Mouse (Mus musculus) intestine, postnatal 0 days (tissue): ENCODE measurements around the gene Cdc42se2. TPM values are rescaled to one million over a fixed set of nuclear protein-coding genes. Genes with fewer than 3 reads are reported as not detected.
A peak's percentile ranks its signal among the peaks of the same experiment; 100 is the strongest.

ENCODE experiments used
- ATAC-seq: fragments of 200-750 bp; cut with Nextera tagmentation; 2 replicates; pipeline ENCODE4 v1.8.0; 2017; ENCODE audit warnings: mild to moderate bottlenecking, moderate TSS enrichment, moderate library complexity
- H3K27ac ChIP-seq: fragments of 300-500 bp; sonication (generic); 2 replicates; pipeline ENCODE4 v1.5.1; 2014; ENCODE audit warnings: mild to moderate bottlenecking, low read depth, low read length, moderate library complexity
- H3K27me3 ChIP-seq: fragments of 300-500 bp; sonication (generic); replicated peaks from 2 replicates; pipeline ENCODE4 v1.6.1; 2014; ENCODE audit warnings: low read length, mixed read lengths; ENCODE audit not compliant: control insufficient read depth, insufficient read depth
- H3K36me3 ChIP-seq: fragments of 300-500 bp; sonication (generic); 2 replicates; pipeline ENCODE4 v1.6.1; 2014; ENCODE audit warnings: mild to moderate bottlenecking, moderate library complexity; ENCODE audit not compliant: control insufficient read depth, insufficient read depth
- H3K4me1 ChIP-seq: fragments of 300-500 bp; sonication (generic); replicated peaks from 2 replicates; pipeline ENCODE4 v1.6.1; 2014; ENCODE audit warnings: antibody characterized with exemption, low read length, mixed read lengths; ENCODE audit not compliant: control insufficient read depth, insufficient read depth
- H3K4me2 ChIP-seq: fragments of 300-500 bp; sonication (generic); replicated peaks from 2 replicates; pipeline ENCODE4 v1.6.1; 2014; ENCODE audit warnings: low read depth, mild to moderate bottlenecking, moderate library complexity
- H3K4me3 ChIP-seq: fragments of 300-500 bp; sonication (generic); 2 replicates; pipeline ENCODE4 v1.5.1; 2014; ENCODE audit warnings: low read depth, low read length
- H3K9ac ChIP-seq: fragments of 300-500 bp; sonication (generic); 2 replicates; pipeline ENCODE4 v1.6.1; 2014; ENCODE audit warnings: mild to moderate bottlenecking, low read depth, low read length
- H3K9me3 ChIP-seq: fragments of 300-500 bp; sonication (generic); 2 replicates; pipeline ENCODE4 v1.6.1; 2016; ENCODE audit warnings: mixed run types; ENCODE audit not compliant: control insufficient read depth
- CTCF ChIP-seq: sonication (generic); IDR thresholded peaks from 2 replicates; pipeline ENCODE4 v1.5.1; 2016; ENCODE audit warnings: low read depth, mild to moderate bottlenecking, control low read depth, antibody characterized with exemption, moderate library complexity
- WGBS: fragments of 180-500 bp; shearing (Covaris S2); extraction: QIAGEN DNeasy Blood & Tissue Kit; methylation state at CpG from one replicate; pipeline ENCODE4 v1.1.7; 2014; 5-methylcytosine and 5-hydroxymethylcytosine counted together
- polyA plus RNA-seq: library from polyadenylated mRNA; unstranded; fragments of >200 nt; fragmentation: Nextera tagmentation; extraction: Ambion mirVana; gene quantifications from 2 replicates; pipeline ENCODE4 v1.2.1, GENCODE M21; 2015

Gene Cdc42se2
- polyA plus RNA-seq, 1 experiment from 2014 or later = 58.8 TPM

DNA sequence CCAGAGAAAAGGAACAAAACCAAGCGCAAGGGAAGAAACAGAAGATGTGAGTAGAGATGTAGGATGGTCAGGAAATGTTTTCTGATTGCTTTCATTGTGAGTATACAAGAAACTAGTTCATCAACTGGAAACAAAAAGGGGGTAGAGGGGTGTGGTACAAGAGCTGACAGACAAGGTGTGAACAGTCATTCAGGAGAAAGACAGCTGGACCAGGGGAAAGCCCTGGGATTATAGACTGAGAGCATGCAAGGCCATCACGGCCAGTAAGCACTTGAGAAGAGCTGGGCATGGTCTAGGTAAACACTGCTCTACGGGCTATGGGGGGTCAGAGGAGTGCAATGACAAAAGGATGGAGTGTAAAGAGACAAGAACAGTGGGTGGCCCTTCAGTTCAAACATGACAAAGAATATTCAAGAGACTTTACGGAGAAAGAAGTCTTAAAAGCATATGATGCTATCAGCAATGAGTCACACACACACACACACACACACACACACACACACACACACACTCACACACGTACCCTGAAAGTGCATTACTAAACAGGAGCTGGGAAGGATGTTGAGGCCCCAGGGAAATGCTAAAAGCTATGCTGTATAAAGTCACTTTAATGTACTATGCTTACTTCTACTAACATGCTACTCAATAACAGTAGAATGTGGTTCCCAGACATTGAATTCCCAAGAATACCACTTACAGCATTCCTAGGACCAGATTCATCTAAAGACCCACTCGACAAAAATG, 9.9 kb downstream of the Cdc42se2 start:
- 64% methylated on average over 6 of the region's 6 CpGs for WGBS
- TF ChIP-seq CTCF = no peak
- H3K27ac ChIP-seq = no peak overlapping the region
- H3K9me3 ChIP-seq = no peaks in the 10 kb centered on the region
- H3K27me3 ChIP-seq = no peaks in the 10 kb centered on the region
- H3K4me2 ChIP-seq = no peak overlapping the region
- no peaks in the 10 kb centered on the region; the same call in 1 of the 2 replicates for H3K36me3 ChIP-seq
- ATAC-seq = no peak
- no peak overlapping the region for H3K9ac ChIP-seq
- H3K4me1 ChIP-seq = no peaks in the 10 kb centered on the region
- no peak overlapping the region for H3K4me3 ChIP-seq

DNA sequence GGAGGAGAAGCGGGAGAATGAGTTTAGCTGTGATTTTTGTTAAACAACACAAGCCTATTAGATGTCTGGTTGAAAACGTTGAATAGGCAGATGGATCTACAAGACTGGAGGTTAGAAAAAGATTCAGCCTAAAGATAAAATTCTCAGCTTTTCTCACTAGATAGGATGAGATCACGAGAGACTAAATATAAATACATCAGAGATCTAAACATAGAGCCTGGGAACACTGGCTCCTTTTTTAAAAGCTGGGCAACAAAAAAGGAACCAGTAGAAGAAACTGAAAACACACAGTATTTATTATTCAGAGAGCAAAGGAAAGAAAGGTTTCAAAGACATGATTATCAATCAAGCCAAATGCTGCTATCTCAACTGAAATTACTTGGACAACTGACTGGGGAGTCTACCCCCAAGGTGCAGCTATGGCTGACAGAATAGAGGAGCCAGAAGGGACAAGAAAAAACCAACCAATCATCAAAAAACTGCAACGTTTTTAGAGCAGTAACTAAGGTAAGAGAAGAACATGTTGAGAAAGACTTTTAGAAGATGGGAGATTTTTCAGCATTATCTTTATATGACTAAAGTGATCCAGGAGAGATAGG, 10.6 kb downstream of the Cdc42se2 start:
- Histone ChIP-seq H3K27ac (no peak overlapping the region), H3K4me2 (no peak overlapping the region), H3K4me1 (no peaks in the 10 kb centered on the region), H3K36me3 (no peaks in the 10 kb centered on the region; the same call in 1 of the 2 replicates), H3K9ac (no peak overlapping the region), H3K9me3 (no peaks in the 10 kb centered on the region), H3K4me3 (no peak overlapping the region), H3K27me3 (no peaks in the 10 kb centered on the region)
- no peak for TF ChIP-seq CTCF
- no peak for ATAC-seq
- WGBS = 58% methylated on average over 4 of the region's 4 CpGs

DNA sequence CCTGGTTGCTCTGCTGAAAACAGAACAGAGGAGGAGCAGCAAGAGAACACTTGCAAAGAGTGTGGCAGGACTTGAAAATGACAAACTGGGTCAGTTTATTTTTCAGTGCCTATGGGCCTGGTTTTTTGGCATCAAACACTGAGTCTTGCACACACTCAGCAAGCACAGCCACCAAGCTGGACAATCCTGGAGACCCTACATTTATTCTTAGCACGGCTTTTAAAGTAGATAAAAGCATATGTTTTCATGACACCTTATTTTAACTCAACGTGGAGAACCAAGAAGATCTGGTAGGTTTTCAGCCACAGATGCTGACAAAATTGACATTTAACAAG, 11.1 kb downstream of the Cdc42se2 start:
- H3K4me2 ChIP-seq = no peak overlapping the region
- ATAC-seq = no peak
- H3K36me3 ChIP-seq = no peaks in the 10 kb centered on the region; the same call in 1 of the 2 replicates
- no peak for TF ChIP-seq CTCF
- H3K9me3 ChIP-seq = no peaks in the 10 kb centered on the region
- WGBS = 69% methylated on average over 2 of the region's 2 CpGs
- H3K27ac ChIP-seq = no peak overlapping the region
- no peaks in the 10 kb centered on the region for H3K4me1 ChIP-seq
- no peak overlapping the region for H3K9ac ChIP-seq
- no peak overlapping the region for H3K4me3 ChIP-seq
- no peaks in the 10 kb centered on the region for H3K27me3 ChIP-seq

DNA sequence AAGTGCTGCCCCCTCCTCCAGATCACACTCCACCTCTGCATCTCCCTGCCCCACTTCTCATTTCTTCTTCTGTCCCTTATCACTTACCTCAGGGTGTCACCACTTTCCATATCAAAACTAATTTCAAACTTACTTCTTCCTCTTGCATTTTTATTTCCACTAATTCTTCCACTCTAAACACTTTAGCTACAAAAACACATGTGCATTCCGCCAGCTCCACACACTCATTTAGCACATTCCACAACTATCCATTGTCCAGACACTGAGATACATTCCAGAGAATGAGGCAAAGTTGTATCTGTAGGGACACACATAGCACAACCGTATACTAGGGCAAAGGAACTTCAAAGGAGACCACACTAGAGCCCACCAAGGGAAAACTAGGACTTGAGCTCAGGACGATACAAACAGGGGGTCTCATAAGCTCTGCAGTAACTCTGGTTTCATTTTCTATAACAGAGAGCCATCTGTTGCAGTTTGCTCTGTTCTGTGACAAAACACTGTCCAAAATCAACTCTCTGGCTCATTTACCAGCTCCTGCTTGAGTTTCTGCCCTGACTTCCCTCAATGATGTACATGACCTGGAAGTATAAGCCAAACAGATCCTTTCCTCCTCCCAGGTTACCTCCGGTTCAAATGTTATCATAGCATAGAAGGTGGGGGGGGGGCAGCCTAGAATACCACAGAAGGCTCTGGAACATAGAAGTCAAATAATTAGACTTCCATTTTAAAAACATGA, 11.7 kb downstream of the Cdc42se2 start:
- no peak for TF ChIP-seq CTCF
- Histone ChIP-seq H3K4me3 (no peak overlapping the region), H3K27me3 (no peaks in the 10 kb centered on the region), H3K36me3 (no peaks in the 10 kb centered on the region), H3K4me1 (no peaks in the 10 kb centered on the region), H3K4me2 (no peak overlapping the region; the same call in 1 of the 2 replicates), H3K9me3 (no peaks in the 10 kb centered on the region), H3K9ac (no peak overlapping the region), H3K27ac (0 out of 2 replicates have a peak overlapping the region, but pooled peaks have one; percentile 29)
- no peak for ATAC-seq
- WGBS = 52% methylated on average over 4 of the region's 4 CpGs

DNA sequence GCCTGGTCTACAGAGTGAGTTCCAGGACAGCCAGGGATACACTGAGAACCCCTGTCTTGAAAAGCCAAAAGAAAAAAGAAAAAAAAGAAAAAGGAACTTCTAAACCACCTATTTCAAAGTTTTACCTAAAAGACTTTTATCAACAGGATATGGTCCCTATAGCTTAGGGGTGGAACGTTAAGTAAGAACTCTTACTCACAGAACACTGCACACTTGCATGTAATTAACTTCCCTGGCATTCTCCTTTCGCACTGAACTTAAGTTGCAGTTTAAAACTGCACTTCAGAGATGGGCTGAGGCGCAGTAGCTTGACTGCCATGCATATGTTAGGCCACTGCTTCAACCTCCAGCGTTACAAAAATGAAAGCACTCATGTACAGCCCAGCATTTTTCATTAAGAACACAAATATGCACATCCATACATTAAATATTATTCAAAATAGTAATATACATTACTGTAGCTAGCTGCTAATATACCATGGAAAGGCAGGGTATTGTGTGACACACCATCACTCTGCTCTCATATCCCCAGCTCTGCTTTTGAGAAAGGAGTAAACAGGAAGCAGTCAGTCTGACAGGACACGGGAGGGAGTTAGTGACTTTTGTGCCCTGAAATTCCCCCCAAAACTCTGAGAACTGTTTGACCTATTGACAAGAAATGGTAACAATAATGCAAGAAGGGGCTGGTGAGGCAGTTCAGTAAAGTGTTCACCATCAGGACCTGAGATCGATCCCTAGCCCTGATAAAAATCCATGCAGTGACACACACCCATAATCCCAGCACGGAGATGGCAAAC, 13.0 kb downstream of the Cdc42se2 start:
- no peaks in the 10 kb centered on the region for H3K27me3 ChIP-seq
- WGBS = 58% methylated on average over 7 of the region's 7 CpGs
- H3K36me3 ChIP-seq = no peaks in the 10 kb centered on the region
- no peaks in the 10 kb centered on the region for H3K9me3 ChIP-seq
- H3K4me1 ChIP-seq = no peaks in the 10 kb centered on the region
- no peak overlapping the region for H3K4me2 ChIP-seq
- TF ChIP-seq CTCF = no peak
- no peak overlapping the region for H3K4me3 ChIP-seq
- no peak for ATAC-seq
- H3K27ac ChIP-seq = no peak overlapping the region
- H3K9ac ChIP-seq = no peak overlapping the region

DNA sequence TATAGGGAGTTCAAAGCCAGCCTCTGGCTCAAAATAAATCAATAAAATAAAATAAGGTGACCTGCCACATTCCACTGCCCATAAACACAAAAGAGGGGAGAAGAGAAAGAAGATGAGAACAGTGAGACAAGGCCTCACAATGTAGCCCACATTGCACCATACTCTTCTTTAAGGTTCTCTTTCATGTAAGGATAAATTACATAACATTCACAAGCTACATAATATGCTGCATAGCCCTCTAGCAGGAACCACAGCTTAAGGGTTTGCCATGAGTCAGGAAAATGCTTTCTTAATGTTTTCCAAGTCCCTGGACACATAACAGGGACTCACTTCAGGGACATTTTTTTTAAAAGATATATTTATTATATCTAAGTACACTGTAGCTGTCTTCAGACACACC, 15.9 kb downstream of the Cdc42se2 start:
- H3K4me2 ChIP-seq = no peak overlapping the region
- no peak overlapping the region for H3K4me3 ChIP-seq
- H3K27me3 ChIP-seq = no peaks in the 10 kb centered on the region
- H3K27ac ChIP-seq = no peak overlapping the region
- no peak for ATAC-seq
- TF ChIP-seq CTCF = no peak
- no peaks in the 10 kb centered on the region for H3K36me3 ChIP-seq
- H3K9ac ChIP-seq = no peak overlapping the region
- H3K4me1 ChIP-seq = no peaks in the 10 kb centered on the region
- H3K9me3 ChIP-seq = no peaks in the 10 kb centered on the region
